Mouse (Mus musculus) testis, adult 2 months (tissue): ENCODE measurements at regions not wholly inside any gene's neighbourhood (a gene's known extent, or its start where the extent isn't known, plus 50 kb on each side); places are given as distances from the start of the nearest gene placed in this dataset.

Source experiments
- H3K27ac ChIP-seq: fragments of 200-500 bp; 2 replicates; pipeline ENCODE4 v1.5.1; 2012; ENCODE audit warnings: low read depth, low read length; ENCODE audit not compliant: control insufficient read depth, insufficient read depth
- H3K27me3 ChIP-seq: fragments of 200-500 bp; 2 replicates; pipeline ENCODE4 v1.6.1; 2012; ENCODE audit warnings: mild to moderate bottlenecking, low read length, moderate library complexity; ENCODE audit not compliant: control insufficient read depth, insufficient read depth
- H3K36me3 ChIP-seq: fragments of 200-500 bp; 2 replicates; pipeline ENCODE4 v1.6.1; 2012; ENCODE audit warnings: mild to moderate bottlenecking, low read length; ENCODE audit not compliant: control insufficient read depth, insufficient read depth
- H3K4me1 ChIP-seq: fragments of 200-500 bp; 2 replicates; pipeline ENCODE4 v1.6.1; 2012; ENCODE audit warnings: low read length; ENCODE audit not compliant: control insufficient read depth, insufficient read depth
- H3K4me3 ChIP-seq: fragments of 200-500 bp; 2 replicates; pipeline ENCODE4 v1.5.1; 2012; ENCODE audit warnings: low read depth, mild to moderate bottlenecking, low read length, moderate library complexity, mixed read lengths; ENCODE audit not compliant: control insufficient read depth
- CTCF ChIP-seq: fragments of 200-500 bp; IDR thresholded peaks from 2 replicates; pipeline ENCODE4 v1.5.1; 2012; ENCODE audit warnings: low read depth, mild to moderate bottlenecking, inconsistent platforms, low read length, moderate library complexity; ENCODE audit not compliant: control insufficient read depth, insufficient read depth, insufficient replicate concordance
- POLR2A ChIP-seq: fragments of 200-500 bp; IDR thresholded peaks from 2 replicates; pipeline ENCODE4 v1.6.1; 2012; ENCODE audit warnings: low read depth, mild to moderate bottlenecking, inconsistent platforms, low read length, moderate library complexity; ENCODE audit not compliant: control insufficient read depth

DNA sequence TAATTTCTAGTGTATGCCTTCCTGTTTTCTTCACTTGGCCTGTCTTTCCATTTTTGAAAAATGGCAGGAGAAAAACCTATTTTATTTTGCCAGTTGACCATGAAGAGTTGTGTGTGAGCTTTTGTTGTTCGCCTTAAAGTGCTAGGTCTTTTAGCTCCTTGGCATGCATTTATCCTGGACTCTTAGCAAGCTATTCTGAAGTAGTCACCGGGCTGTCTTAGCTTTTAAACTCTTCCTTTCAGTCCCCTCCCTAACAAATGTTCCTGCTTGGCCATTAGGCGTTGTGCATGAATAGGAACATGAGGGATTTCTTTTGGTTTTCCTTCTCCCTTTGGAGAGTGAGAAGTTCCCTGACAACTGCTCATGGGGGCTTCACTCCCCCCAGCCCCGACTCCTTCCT lies 160.9 kb upstream of the F930015N05Rik start:
- Histone ChIP-seq H3K4me1 (no peaks in the 10 kb centered on the region), H3K27ac (no peak overlapping the region), H3K36me3 (no peaks in the 10 kb centered on the region), H3K27me3 (no peaks in the 10 kb centered on the region), H3K4me3 (no peak overlapping the region)
- TF ChIP-seq POLR2A, result no peak
- TF ChIP-seq CTCF, result no peak

DNA sequence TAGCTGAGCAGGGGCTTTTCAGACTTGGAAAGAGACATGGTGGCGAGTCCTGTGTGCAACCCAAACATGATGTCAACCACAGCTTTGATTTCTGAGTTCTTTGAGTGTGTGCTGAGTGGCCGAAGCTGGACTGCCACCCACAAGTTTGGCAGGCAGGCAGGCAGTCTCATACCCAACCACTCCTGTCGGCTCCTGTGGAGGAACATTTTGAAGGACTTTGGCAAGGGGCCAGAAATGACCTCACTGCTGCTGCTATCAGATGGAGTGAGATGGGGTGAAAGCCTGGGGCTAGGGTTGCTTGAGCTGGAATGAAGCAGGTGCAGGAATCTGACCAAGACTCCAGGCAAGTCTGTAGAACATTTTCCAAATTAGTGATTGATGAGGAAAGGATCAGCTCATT lies 162.7 kb upstream of the F930015N05Rik start:
- no peaks in the 10 kb centered on the region for H3K27me3 ChIP-seq
- H3K27ac ChIP-seq, result no peak overlapping the region
- H3K36me3 ChIP-seq, result no peaks in the 10 kb centered on the region
- TF ChIP-seq POLR2A, result no peak
- no peak for TF ChIP-seq CTCF
- H3K4me3 ChIP-seq, result no peak overlapping the region
- H3K4me1 ChIP-seq, result no peaks in the 10 kb centered on the region

GRCm38 (mm10) chr11:64600201-64601102 lies 164.0 kb upstream of the F930015N05Rik start:
- TF ChIP-seq CTCF (no peak), POLR2A (no peak)
- H3K4me1 ChIP-seq, result no peaks in the 10 kb centered on the region
- no peaks in the 10 kb centered on the region for H3K36me3 ChIP-seq
- no peaks in the 10 kb centered on the region for H3K27me3 ChIP-seq
- H3K27ac ChIP-seq, result no peak overlapping the region
- no peak overlapping the region for H3K4me3 ChIP-seq

DNA sequence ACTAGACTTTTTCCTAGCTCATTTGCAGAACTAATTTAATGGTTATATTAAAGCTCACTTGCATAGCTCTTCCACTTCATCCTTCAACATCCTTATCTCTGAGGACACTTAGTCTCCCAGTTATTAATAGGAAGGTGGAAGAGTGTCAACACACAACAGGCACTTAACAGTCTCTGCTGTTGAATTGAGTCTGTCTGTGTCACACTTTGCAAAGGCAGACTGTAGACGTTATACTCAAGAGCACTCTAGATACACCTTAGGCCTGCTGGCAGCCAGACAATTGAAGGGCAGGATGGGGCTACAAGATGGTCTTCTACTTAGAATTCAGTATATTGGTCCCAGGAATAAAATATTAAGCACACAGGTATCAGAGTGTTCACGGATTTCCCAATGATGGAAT lies 172.6 kb upstream of the F930015N05Rik start:
- H3K4me3 ChIP-seq, result no peak overlapping the region
- TF ChIP-seq CTCF, result no peak
- TF ChIP-seq POLR2A, result no peak
- no peaks in the 10 kb centered on the region for H3K4me1 ChIP-seq
- H3K36me3 ChIP-seq, result no peaks in the 10 kb centered on the region
- H3K27ac ChIP-seq, result no peak overlapping the region
- H3K27me3 ChIP-seq, result no peaks in the 10 kb centered on the region

DNA sequence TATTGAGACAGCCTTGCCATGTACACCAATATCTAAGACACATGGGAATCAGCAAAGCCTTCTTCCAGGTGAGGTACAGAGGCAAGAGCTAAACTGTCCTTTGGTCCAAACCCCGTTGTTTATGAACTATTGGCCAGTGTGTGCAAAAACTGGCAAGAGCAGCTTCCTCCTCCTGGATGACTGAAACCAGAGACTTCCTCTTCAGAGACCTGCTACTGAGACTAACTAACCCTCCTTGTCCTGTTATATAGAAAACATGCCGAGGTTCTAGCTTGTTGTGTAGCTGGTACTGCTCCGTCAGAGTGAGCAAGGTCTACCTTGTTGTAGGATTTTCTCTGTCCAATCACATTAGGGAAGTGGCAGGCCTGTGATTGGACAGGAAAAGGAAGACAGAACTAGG lies 174.3 kb upstream of the F930015N05Rik start:
- H3K36me3 ChIP-seq, result no peaks in the 10 kb centered on the region
- H3K27me3 ChIP-seq, result no peaks in the 10 kb centered on the region
- no peak overlapping the region for H3K4me3 ChIP-seq
- H3K27ac ChIP-seq, result no peak overlapping the region
- no peaks in the 10 kb centered on the region for H3K4me1 ChIP-seq
- TF ChIP-seq CTCF (no peak), POLR2A (no peak)

- H3K27me3 ChIP-seq, result no peaks in the 10 kb centered on the region
- H3K4me3 ChIP-seq, result no peak overlapping the region
- no peak overlapping the region for H3K27ac ChIP-seq
- H3K36me3 ChIP-seq, result no peaks in the 10 kb centered on the region
- TF ChIP-seq POLR2A, result no peak
- TF ChIP-seq CTCF, result no peak
- no peaks in the 10 kb centered on the region for H3K4me1 ChIP-seq
Measured at GRCm38 (mm10) chr11:64615140-64615539, 178.7 kb upstream of the F930015N05Rik start.

DNA sequence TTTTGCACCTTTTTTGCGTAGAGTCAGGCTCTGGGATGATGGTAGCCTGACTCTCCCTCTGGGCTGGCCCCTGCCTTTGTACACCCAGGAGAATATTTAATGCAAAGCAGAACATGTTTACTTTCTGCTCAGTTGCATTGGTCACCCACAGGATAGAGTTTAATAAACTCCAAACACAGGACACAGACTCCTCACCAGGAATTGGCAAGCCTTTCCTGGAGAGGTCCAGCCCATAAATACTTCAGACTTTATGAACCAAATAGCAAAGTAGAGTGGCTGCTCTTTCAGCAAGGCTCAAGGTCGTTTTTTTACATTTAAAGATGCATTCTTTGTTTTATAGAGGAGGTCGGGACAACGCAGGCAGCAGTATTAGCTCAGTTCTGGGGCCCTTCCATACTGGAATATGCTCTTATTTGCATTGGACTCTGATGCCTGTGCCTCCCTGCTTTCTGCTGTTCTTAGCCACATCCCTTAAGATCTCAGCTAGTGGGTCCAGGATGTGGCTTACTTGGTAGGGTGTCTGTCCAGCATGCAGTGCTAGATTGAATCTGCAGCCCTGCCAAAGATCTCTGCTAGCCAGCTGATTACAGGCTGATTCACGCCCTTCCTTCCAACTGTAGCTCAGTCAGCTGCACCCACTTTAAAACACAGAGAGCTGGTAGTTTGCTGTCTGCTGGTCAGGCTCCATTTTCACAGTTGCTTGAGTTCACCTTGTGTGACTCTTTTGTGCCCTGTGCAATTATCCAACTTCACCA lies 182.4 kb upstream of the F930015N05Rik start:
- TF ChIP-seq POLR2A, result no peak
- TF ChIP-seq CTCF, result no peak
- no peak overlapping the region for H3K27ac ChIP-seq

More for the DNA sequence above, 182.4 kb upstream of the F930015N05Rik start:
- no peaks in the 10 kb centered on the region for H3K36me3 ChIP-seq
- H3K4me1 ChIP-seq, result no peaks in the 10 kb centered on the region
- no peaks in the 10 kb centered on the region for H3K27me3 ChIP-seq
- H3K4me3 ChIP-seq, result no peak overlapping the region
